26 mouse cellular contexts compared by ENCODE assay signal in the genomic region with DNA sequence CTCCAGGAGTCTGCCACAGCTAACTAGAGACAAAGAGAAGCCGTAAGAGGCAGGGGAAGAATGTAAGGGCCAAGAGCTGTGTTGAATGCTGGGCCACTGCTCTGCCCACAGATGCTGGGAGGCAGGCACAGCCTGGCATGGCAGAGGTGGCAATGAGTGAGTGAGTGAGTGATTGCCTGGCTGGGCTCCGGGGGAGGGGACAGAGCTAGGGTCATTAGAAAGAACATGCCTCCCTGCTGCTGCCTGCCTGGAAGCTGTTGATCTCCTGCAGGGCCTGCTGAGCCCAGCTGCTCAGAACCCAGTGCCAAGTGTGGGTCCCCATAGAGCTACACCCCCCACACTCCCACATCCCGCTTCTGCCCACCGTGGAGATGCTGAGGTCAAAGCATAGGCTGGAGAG. TPM values are rescaled to one million over a fixed set of nuclear protein-coding genes. Genes with fewer than 3 reads are reported as not detected.
DNase-seq lines count a peak whose midpoint lies in the region; ATAC-seq lines count a peak whose summit lies in the region.
"Had no signal": no experiment of that assay in that cellular context is flagged by ENCODE, and none has a peak within 500 bp of the region (broad histone marks: within the 10 kb centered on the region; RNA-seq: fewer than 3 reads in every experiment).

No protein-coding gene starts in this region.

- DNase-seq in neural tube, embryonic 10.5 days (ENCODE audit: extremely low spot score, low spot score) = no peak
- no peak for DNase-seq in ovary, postnatal 36 days (ENCODE audit: low spot score)
- DNase-seq: adrenal gland, postnatal 10 days; cerebellum, adult 8-10 months; cerebellum, postnatal 36 days; embryo, embryonic 11 days; gastrocnemius, adult 2 months; kidney, adult 2 months; kidney, postnatal 10 days; layer of hippocampus, postnatal 36 days; liver, embryonic 13.5 days; lung, adult 2 months; lung, postnatal 14 days; right cerebral cortex, adult 18-20 months; right cerebral cortex, postnatal 4 days; thymus, postnatal 25 days had no signal

- no peak overlapping the region for H3K4me3 ChIP-seq in forebrain, embryonic 13.5 days
- H3K4me3 ChIP-seq in forebrain, embryonic 12.5 days (replicated peaks) = no peak overlapping the region
- H3K4me3 ChIP-seq in intestine, embryonic 16.5 days (ENCODE audit: low read length) = no peak overlapping the region
- H3K4me3 ChIP-seq in intestine, embryonic 15.5 days (replicated peaks) = no peak overlapping the region
- H3K4me3 ChIP-seq in neural tube, embryonic 13.5 days = no peak overlapping the region
- H3K4me3 ChIP-seq: embryonic facial prominence, embryonic 13.5 days; erythroblast, embryonic 14.5 days; gastrocnemius, adult 2 months; heart, embryonic 10.5 days; liver, embryonic 13.5 days; midbrain, embryonic 12.5 days; stomach, embryonic 15.5 days had no signal

- 0 out of 2 replicates have a peak overlapping the region, but pooled peaks have one; percentile 2 for H3K9ac ChIP-seq in forebrain, embryonic 13.5 days
- H3K9ac ChIP-seq in forebrain, embryonic 12.5 days = no peak overlapping the region
- peak overlapping the region; percentile 26 for H3K9ac ChIP-seq in intestine, embryonic 16.5 days (ENCODE audit: low read depth, low read length)
- no peak overlapping the region for H3K9ac ChIP-seq in intestine, embryonic 15.5 days
- 0 out of 2 replicates have a peak overlapping the region, but pooled peaks have one; percentile 5 for H3K9ac ChIP-seq in neural tube, embryonic 13.5 days
- H3K9ac ChIP-seq: embryonic facial prominence, embryonic 13.5 days; liver, embryonic 13.5 days; midbrain, embryonic 12.5 days; stomach, embryonic 15.5 days had no signal

- peaks cover 9% of the 10 kb centered on the region; the same call in 1 of the 2 replicates for H3K27me3 ChIP-seq in forebrain, embryonic 13.5 days
- H3K27me3 ChIP-seq in forebrain, embryonic 12.5 days = peaks cover 7% of the 10 kb centered on the region; the same call in 1 of the 2 replicates
- no peaks in the 10 kb centered on the region for H3K27me3 ChIP-seq in intestine, embryonic 16.5 days (replicated peaks; ENCODE audit: control insufficient read depth, insufficient read depth, low read length)
- H3K27me3 ChIP-seq in intestine, embryonic 15.5 days (replicated peaks) = no peaks in the 10 kb centered on the region
- H3K27me3 ChIP-seq in neural tube, embryonic 13.5 days = no peaks in the 10 kb centered on the region
- H3K27me3 ChIP-seq: liver, embryonic 13.5 days; stomach, embryonic 15.5 days had no signal

- peaks cover 16% of the 10 kb centered on the region for H3K4me1 ChIP-seq in forebrain, embryonic 13.5 days
- peaks cover 5% of the 10 kb centered on the region for H3K4me1 ChIP-seq in forebrain, embryonic 12.5 days
- H3K4me1 ChIP-seq in intestine, embryonic 16.5 days (ENCODE audit: control insufficient read depth, insufficient read depth, low read length) = peaks cover 18% of the 10 kb centered on the region
- peaks cover 9% of the 10 kb centered on the region for H3K4me1 ChIP-seq in intestine, embryonic 15.5 days (replicated peaks)
- H3K4me1 ChIP-seq in neural tube, embryonic 13.5 days (replicated peaks) = peaks cover 26% of the 10 kb centered on the region

- no peaks in the 10 kb centered on the region for H3K9me3 ChIP-seq in forebrain, embryonic 13.5 days (replicated peaks)
- no peaks in the 10 kb centered on the region for H3K9me3 ChIP-seq in forebrain, embryonic 12.5 days
- no peaks in the 10 kb centered on the region for H3K9me3 ChIP-seq in intestine, embryonic 16.5 days (ENCODE audit: control insufficient read depth, low read length)
- H3K9me3 ChIP-seq in intestine, embryonic 15.5 days = no peaks in the 10 kb centered on the region
- H3K9me3 ChIP-seq in neural tube, embryonic 13.5 days = no peaks in the 10 kb centered on the region
- H3K9me3 ChIP-seq: embryonic facial prominence, embryonic 13.5 days; heart, embryonic 10.5 days; liver, embryonic 13.5 days; midbrain, embryonic 12.5 days; stomach, embryonic 15.5 days had no signal

- H3K36me3 ChIP-seq in forebrain, embryonic 13.5 days (ENCODE audit: poor library complexity, severe bottlenecking) = no peaks in the 10 kb centered on the region
- H3K36me3 ChIP-seq in forebrain, embryonic 12.5 days (replicated peaks) = no peaks in the 10 kb centered on the region
- H3K36me3 ChIP-seq in intestine, embryonic 16.5 days (ENCODE audit: control insufficient read depth, insufficient read depth, low read length) = no peaks in the 10 kb centered on the region
- H3K36me3 ChIP-seq in intestine, embryonic 15.5 days = no peaks in the 10 kb centered on the region
- H3K36me3 ChIP-seq in neural tube, embryonic 13.5 days = no peaks in the 10 kb centered on the region
- H3K36me3 ChIP-seq: embryonic facial prominence, embryonic 13.5 days; heart, embryonic 10.5 days; liver, embryonic 13.5 days; midbrain, embryonic 12.5 days; stomach, embryonic 15.5 days had no signal

- WGBS in forebrain, embryonic 13.5 days = 31% methylated on average over 4 of the region's 4 CpGs
- WGBS in forebrain, embryonic 12.5 days = 31% methylated on average over 4 of the region's 4 CpGs
- 29% methylated on average over 4 of the region's 4 CpGs for WGBS in intestine, embryonic 16.5 days
- 38% methylated on average over 4 of the region's 4 CpGs for WGBS in intestine, embryonic 15.5 days
- WGBS in neural tube, embryonic 13.5 days = 14% methylated on average over 4 of the region's 4 CpGs

- no peak overlapping the region for H3K4me2 ChIP-seq in forebrain, embryonic 13.5 days
- H3K4me2 ChIP-seq in forebrain, embryonic 12.5 days = no peak overlapping the region
- no peak overlapping the region for H3K4me2 ChIP-seq in intestine, embryonic 16.5 days (ENCODE audit: low read depth, low read length)
- H3K4me2 ChIP-seq in intestine, embryonic 15.5 days (replicated peaks) = no peak overlapping the region
- no peak overlapping the region for H3K4me2 ChIP-seq in neural tube, embryonic 13.5 days
- H3K4me2 ChIP-seq: embryonic facial prominence, embryonic 13.5 days; liver, embryonic 13.5 days; midbrain, embryonic 12.5 days; stomach, embryonic 15.5 days had no signal

- ATAC-seq in forebrain, embryonic 13.5 days = no peak
- no peak for ATAC-seq in forebrain, embryonic 12.5 days (ENCODE audit: low FRiP score)
- no peak for ATAC-seq in intestine, embryonic 16.5 days
- no peak for ATAC-seq in intestine, embryonic 15.5 days
- peak; percentile 32; the same call in 1 of the 2 replicates for ATAC-seq in neural tube, embryonic 13.5 days (ENCODE audit: low read depth)

- H3K27ac ChIP-seq in forebrain, embryonic 13.5 days = no peak overlapping the region
- no peak overlapping the region for H3K27ac ChIP-seq in forebrain, embryonic 12.5 days
- peak overlapping the region; percentile 14 for H3K27ac ChIP-seq in intestine, embryonic 16.5 days (ENCODE audit: low read length)
- no peak overlapping the region for H3K27ac ChIP-seq in intestine, embryonic 15.5 days
- H3K27ac ChIP-seq in neural tube, embryonic 13.5 days (replicated peaks) = peak overlapping the region; percentile 46
- H3K27ac ChIP-seq: embryonic facial prominence, embryonic 13.5 days; gastrocnemius, adult 2 months; heart, embryonic 10.5 days; liver, embryonic 13.5 days; midbrain, embryonic 12.5 days; stomach, embryonic 15.5 days had no signal

RNA-seq across cellular contexts. Expression of gene Spns2, which starts 7.7 kb away (rescaled TPM):
- polyA plus RNA-seq in forebrain, embryonic 13.5 days (2015; fragmentation: Nextera tagmentation; extraction: Ambion mirVana) = 3.5 and 3.6 TPM in 2 replicates
- 4.9 and 5.4 TPM in 2 replicates for polyA plus RNA-seq in forebrain, embryonic 12.5 days (2016; fragmentation: Nextera tagmentation; extraction: Ambion mirVana)
- polyA plus RNA-seq in intestine, embryonic 16.5 days (2015; fragmentation: Nextera tagmentation; extraction: Ambion mirVana) = 5.9 and 7.5 TPM in 2 replicates
- polyA plus RNA-seq in intestine, embryonic 15.5 days (2015; fragmentation: Nextera tagmentation; extraction: Ambion mirVana) = 5.3 and 5.6 TPM in 2 replicates
- polyA plus RNA-seq in neural tube, embryonic 13.5 days (2015; fragmentation: Nextera tagmentation; extraction: Ambion mirVana) = 9.1 and 10.8 TPM in 2 replicates

RNA-seq across cellular contexts. Expression of gene Spns3, which starts 52.9 kb away (rescaled TPM):
- polyA plus RNA-seq in forebrain, embryonic 13.5 days (2015; fragmentation: Nextera tagmentation; extraction: Ambion mirVana) = 0.14 TPM in 1 of 2 replicates, not detected in the other
- polyA plus RNA-seq in forebrain, embryonic 12.5 days (2016; fragmentation: Nextera tagmentation; extraction: Ambion mirVana) = not detected in 2 replicates
- 3.2 and 5.7 TPM in 2 replicates for polyA plus RNA-seq in intestine, embryonic 16.5 days (2015; fragmentation: Nextera tagmentation; extraction: Ambion mirVana)
- 1.2 and 1.6 TPM in 2 replicates for polyA plus RNA-seq in intestine, embryonic 15.5 days (2015; fragmentation: Nextera tagmentation; extraction: Ambion mirVana)
- polyA plus RNA-seq in neural tube, embryonic 13.5 days (2015; fragmentation: Nextera tagmentation; extraction: Ambion mirVana) = 0.04 TPM in 1 of 2 replicates, not detected in the other

RNA-seq across cellular contexts. Expression of gene Mybbp1a, which starts 56.2 kb away (rescaled TPM):
- 111 and 122 TPM in 2 replicates for polyA plus RNA-seq in forebrain, embryonic 13.5 days (2015; fragmentation: Nextera tagmentation; extraction: Ambion mirVana)
- 158 and 160 TPM in 2 replicates for polyA plus RNA-seq in forebrain, embryonic 12.5 days (2016; fragmentation: Nextera tagmentation; extraction: Ambion mirVana)
- polyA plus RNA-seq in intestine, embryonic 16.5 days (2015; fragmentation: Nextera tagmentation; extraction: Ambion mirVana) = 119 and 141 TPM in 2 replicates
- 171 and 172 TPM in 2 replicates for polyA plus RNA-seq in intestine, embryonic 15.5 days (2015; fragmentation: Nextera tagmentation; extraction: Ambion mirVana)
- 69.6 and 80.7 TPM in 2 replicates for polyA plus RNA-seq in neural tube, embryonic 13.5 days (2015; fragmentation: Nextera tagmentation; extraction: Ambion mirVana)

Comparison
In these comparisons a context has a peak if more than half of its experiments do, and no peak if none do; other contexts are left out.
1. H3K27ac ChIP-seq: peak in intestine, embryonic 16.5 days (single experiment) and neural tube, embryonic 13.5 days (single experiment); none in forebrain, embryonic 13.5 days (single experiment), forebrain, embryonic 12.5 days (single experiment) and intestine, embryonic 15.5 days (single experiment).
2. H3K9ac ChIP-seq: peak in forebrain, embryonic 13.5 days (single experiment), intestine, embryonic 16.5 days (single experiment) and neural tube, embryonic 13.5 days (single experiment); none in forebrain, embryonic 12.5 days (single experiment) and intestine, embryonic 15.5 days (single experiment).